Mouse (Mus musculus) liver, adult 2 months (tissue): ENCODE results near the gene Gm28044.

Source experiments
- CTCF ChIP-seq: fragments of 200-500 bp; IDR thresholded peaks from 2 replicates; pipeline ENCODE4 v1.5.1; 2011; ENCODE audit warnings: low read depth, low read length, control low read depth
- POLR2A ChIP-seq: fragments of 200-500 bp; IDR thresholded peaks from 2 replicates; pipeline ENCODE4 v1.6.1; 2011; ENCODE audit warnings: low read length, control low read depth; ENCODE audit not compliant: insufficient read depth; ENCODE audit errors: extremely low read depth

DNA sequence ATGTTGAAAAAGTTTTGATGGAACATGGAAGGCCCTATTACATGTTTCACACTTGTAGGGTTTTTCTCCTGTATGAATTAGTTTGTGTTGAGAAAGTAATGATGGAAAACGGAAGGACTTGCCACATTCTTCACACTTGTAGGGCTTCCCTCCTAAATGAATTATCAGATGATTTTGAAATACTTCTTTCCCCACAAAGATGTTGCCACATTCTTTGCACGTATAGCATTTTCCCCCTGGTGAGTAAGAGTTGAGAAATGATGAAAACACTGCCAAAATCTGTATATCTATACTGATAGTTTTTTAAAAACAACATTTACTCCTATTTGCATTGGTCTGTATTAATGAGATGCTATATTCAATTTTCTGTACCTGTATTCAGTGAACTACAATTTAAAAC is 16.9 kb downstream of the Gm28044 start:
- no peak for TF ChIP-seq POLR2A
- TF ChIP-seq CTCF = no peak
